Mouse (Mus musculus): ENCODE measurements at regions not wholly inside any gene's neighbourhood (a gene's known extent, or its start where the extent isn't known, plus 50 kb on each side); places are given as distances from the start of the nearest gene placed in this dataset.

DNA sequence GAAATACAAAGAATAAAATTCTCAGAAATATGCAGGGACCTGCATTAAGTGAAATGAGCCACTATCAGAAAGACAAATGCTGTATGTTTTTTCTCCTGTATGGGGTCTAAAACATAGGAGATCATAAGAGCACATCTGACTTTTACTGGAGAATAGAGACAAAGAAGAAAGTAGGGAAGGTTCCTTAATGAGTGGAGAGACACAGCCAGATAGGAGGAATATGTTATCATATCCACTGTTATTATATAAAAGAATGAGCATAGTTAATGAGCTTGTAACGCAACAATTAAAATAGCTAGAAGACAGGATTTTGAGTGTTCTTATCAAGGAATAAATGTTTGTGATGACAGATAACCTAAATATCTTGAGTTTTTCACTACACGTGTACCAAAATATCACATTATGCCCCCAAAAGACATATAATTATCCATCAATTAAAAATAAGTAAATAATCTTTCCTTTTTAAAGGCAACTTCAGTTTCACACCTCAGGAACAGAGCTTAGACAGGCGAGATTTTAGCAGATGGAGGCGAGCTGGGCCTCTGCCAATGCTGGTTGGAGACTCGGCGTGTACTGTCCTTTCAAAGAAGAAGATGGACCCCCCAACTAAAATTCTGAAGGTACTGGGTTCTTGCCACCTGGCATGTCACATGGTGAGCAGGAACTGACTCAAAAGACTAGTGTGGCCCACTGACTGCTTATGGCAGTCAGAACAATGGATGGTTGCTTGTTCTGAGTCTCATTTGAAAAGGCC lies 220.3 kb downstream of the Ccser2 start:
- H3K9me3 ChIP-seq (ENCODE audit: control insufficient read depth, low read length) = no peaks in the 10 kb centered on the region
- ATAC-seq (ENCODE audit: insufficient number of reproducible peaks, insufficient read depth, low FRiP score, low read depth) = no peak
- H3K9ac ChIP-seq (ENCODE audit: low read length) = no peak overlapping the region
- no peak overlapping the region for H3K4me2 ChIP-seq (ENCODE audit: low read length)
- no peak overlapping the region for H3K4me3 ChIP-seq (ENCODE audit: control insufficient read depth in 1 of 2, insufficient read depth in 1 of 2, low read depth in 1 of 2, low read length in 2 of 2)
- 84% methylated on average over 6 of the region's 6 CpGs for WGBS
- no peaks in the 10 kb centered on the region for H3K27me3 ChIP-seq (ENCODE audit: control insufficient read depth, insufficient read depth, low read length)
- H3K27ac ChIP-seq (replicated peaks in 1 of 2; ENCODE audit: control insufficient read depth in 1 of 2, insufficient read depth in 1 of 2, low read depth in 2 of 2, low read length in 2 of 2) = no peak overlapping the region
- H3K4me1 ChIP-seq (ENCODE audit: control insufficient read depth in 2 of 2, insufficient read depth in 2 of 2, low read length in 2 of 2) = no peaks in the 10 kb centered on the region
- H3K36me3 ChIP-seq (ENCODE audit: control insufficient read depth, insufficient read depth, low read length) = no peaks in the 10 kb centered on the region

DNA sequence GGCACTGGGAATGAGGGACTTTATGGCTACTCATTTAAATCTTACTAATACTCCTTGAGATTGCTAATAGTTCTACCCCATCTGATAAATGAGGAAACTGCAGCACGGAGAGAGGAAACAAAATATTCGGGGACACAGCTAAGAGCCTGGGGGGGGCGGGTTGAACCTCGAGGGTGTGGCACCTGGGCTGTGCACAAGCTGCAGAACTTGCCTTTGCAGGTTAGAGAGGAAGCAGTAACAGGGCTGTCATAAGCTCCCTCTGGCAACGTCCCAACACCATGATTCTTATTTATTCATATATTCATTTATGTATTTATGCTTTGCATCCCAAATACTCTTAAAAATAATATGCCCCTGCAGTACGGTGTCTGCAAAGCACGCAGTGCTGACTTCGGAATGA lies 237.5 kb downstream of the Ccser2 start:
- H3K9me3 ChIP-seq (ENCODE audit: control insufficient read depth, low read length) = no peaks in the 10 kb centered on the region
- no peak overlapping the region for H3K27ac ChIP-seq (replicated peaks in 1 of 2; ENCODE audit: control insufficient read depth in 1 of 2, insufficient read depth in 1 of 2, low read depth in 2 of 2, low read length in 2 of 2)
- no peaks in the 10 kb centered on the region for H3K36me3 ChIP-seq (ENCODE audit: control insufficient read depth, insufficient read depth, low read length)
- ATAC-seq (ENCODE audit: insufficient number of reproducible peaks, insufficient read depth, low FRiP score, low read depth) = no peak
- H3K4me1 ChIP-seq (ENCODE audit: control insufficient read depth in 2 of 2, insufficient read depth in 2 of 2, low read length in 2 of 2) = no peaks in the 10 kb centered on the region
- no peak overlapping the region for H3K4me2 ChIP-seq (ENCODE audit: low read length)
- no peak overlapping the region for H3K4me3 ChIP-seq (ENCODE audit: control insufficient read depth in 1 of 2, insufficient read depth in 1 of 2, low read depth in 1 of 2, low read length in 2 of 2)
- H3K9ac ChIP-seq (ENCODE audit: low read length) = no peak overlapping the region
- H3K27me3 ChIP-seq (ENCODE audit: control insufficient read depth, insufficient read depth, low read length) = no peaks in the 10 kb centered on the region
- WGBS = 69% methylated on average over 8 of the region's 8 CpGs

DNA sequence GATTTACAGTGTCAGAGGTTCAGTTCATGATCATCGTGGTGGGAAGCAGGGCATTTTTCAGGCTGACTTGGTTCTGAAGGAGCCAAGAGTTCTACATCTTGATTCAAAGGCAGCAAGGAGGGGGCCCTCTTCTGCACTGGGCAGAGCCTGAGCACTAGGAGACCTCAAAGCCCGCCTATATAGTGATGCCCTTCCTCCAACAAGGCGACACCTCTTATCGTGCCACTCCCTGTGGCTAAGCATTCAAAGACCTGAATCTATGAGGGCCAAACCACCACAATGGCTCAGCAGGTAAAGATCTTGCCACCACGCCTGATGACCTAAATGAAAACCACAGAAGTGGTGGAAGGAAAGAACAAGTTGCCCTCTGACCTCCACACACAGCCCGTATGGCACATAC lies 242.5 kb downstream of the Ccser2 start:
- no peak for ATAC-seq (ENCODE audit: insufficient number of reproducible peaks, insufficient read depth, low FRiP score, low read depth)

DNA sequence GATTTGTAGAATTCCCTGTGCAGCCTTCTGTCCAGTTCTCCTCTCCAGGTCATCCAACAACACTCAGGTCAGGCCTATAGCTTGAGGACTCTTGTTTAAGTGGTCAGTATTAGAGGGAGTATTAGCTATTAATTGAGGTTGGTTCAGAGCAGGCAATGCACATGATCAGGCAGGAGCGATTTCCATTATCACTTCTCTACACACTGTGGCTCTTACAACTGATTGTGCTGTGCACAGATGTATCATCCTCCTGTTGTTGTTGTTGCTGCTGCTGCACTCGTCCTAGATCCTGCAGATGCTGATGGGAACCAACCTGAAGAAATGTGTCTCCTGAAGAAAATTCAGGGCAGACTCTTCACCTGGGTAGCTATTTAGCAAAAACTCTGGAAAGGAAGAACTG lies 252.9 kb downstream of the Ccser2 start:
- H3K27me3 ChIP-seq (ENCODE audit: control insufficient read depth, insufficient read depth, low read length) = no peaks in the 10 kb centered on the region
- no peak overlapping the region for H3K4me3 ChIP-seq (ENCODE audit: control insufficient read depth in 1 of 2, insufficient read depth in 1 of 2, low read depth in 1 of 2, low read length in 2 of 2)
- 58% methylated on average over 2 of the region's 2 CpGs for WGBS
- no peaks in the 10 kb centered on the region for H3K36me3 ChIP-seq (ENCODE audit: control insufficient read depth, insufficient read depth, low read length)
- H3K27ac ChIP-seq (replicated peaks in 1 of 2; ENCODE audit: control insufficient read depth in 1 of 2, insufficient read depth in 1 of 2, low read depth in 2 of 2, low read length in 2 of 2) = no peak overlapping the region
- no peak overlapping the region for H3K9ac ChIP-seq (ENCODE audit: low read length)
- H3K4me1 ChIP-seq (ENCODE audit: control insufficient read depth in 2 of 2, insufficient read depth in 2 of 2, low read length in 2 of 2) = no peaks in the 10 kb centered on the region
- H3K9me3 ChIP-seq (ENCODE audit: control insufficient read depth, low read length) = no peaks in the 10 kb centered on the region
- no peak overlapping the region for H3K4me2 ChIP-seq (ENCODE audit: low read length)
- ATAC-seq (ENCODE audit: insufficient number of reproducible peaks, insufficient read depth, low FRiP score, low read depth) = no peak

More for the DNA sequence above, 242.5 kb downstream of the Ccser2 start:
- Histone ChIP-seq H3K9me3 (ENCODE audit: control insufficient read depth, low read length) (no peaks in the 10 kb centered on the region), H3K4me3 (ENCODE audit: control insufficient read depth in 1 of 2, insufficient read depth in 1 of 2, low read depth in 1 of 2, low read length in 2 of 2) (no peak overlapping the region), H3K36me3 (ENCODE audit: control insufficient read depth, insufficient read depth, low read length) (no peaks in the 10 kb centered on the region), H3K27ac (replicated peaks in 1 of 2; ENCODE audit: control insufficient read depth in 1 of 2, insufficient read depth in 1 of 2, low read depth in 2 of 2, low read length in 2 of 2) (no peak overlapping the region), H3K27me3 (ENCODE audit: control insufficient read depth, insufficient read depth, low read length) (no peaks in the 10 kb centered on the region), H3K9ac (ENCODE audit: low read length) (no peak overlapping the region), H3K4me1 (ENCODE audit: control insufficient read depth in 2 of 2, insufficient read depth in 2 of 2, low read length in 2 of 2) (no peaks in the 10 kb centered on the region), H3K4me2 (ENCODE audit: low read length) (no peak overlapping the region)
- WGBS = 78% methylated on average over 6 of the region's 6 CpGs

DNA sequence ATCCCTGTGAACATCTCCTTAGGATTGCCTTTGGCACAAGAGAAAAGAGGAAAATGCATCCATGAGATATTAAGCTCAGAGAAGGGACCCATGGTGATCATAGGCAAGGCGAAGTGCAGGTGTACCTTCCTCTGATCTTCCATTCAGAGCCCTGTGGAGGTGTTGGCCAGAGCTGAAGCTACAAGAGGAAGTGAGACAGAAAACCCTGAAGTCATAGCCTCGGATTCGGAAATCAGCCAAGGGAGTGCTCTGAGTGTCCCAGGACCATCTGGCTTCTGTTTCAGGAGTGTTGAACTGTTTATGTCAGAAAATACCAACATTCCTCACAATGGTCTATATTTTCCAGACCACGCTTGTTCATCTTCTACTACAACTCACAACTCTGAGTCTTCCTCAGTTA lies 271.6 kb downstream of the Ccser2 start:
- no peak overlapping the region for H3K4me3 ChIP-seq (ENCODE audit: control insufficient read depth in 1 of 2, insufficient read depth in 1 of 2, low read depth in 1 of 2, low read length in 2 of 2)
- WGBS = 74% methylated on average over 4 of the region's 4 CpGs
- H3K36me3 ChIP-seq (ENCODE audit: control insufficient read depth, insufficient read depth, low read length) = no peaks in the 10 kb centered on the region
- no peak overlapping the region for H3K4me2 ChIP-seq (ENCODE audit: low read length)
- no peak overlapping the region for H3K27ac ChIP-seq (replicated peaks in 1 of 2; ENCODE audit: control insufficient read depth in 1 of 2, insufficient read depth in 1 of 2, low read depth in 2 of 2, low read length in 2 of 2)
- no peaks in the 10 kb centered on the region for H3K9me3 ChIP-seq (ENCODE audit: control insufficient read depth, low read length)
- ATAC-seq (ENCODE audit: insufficient number of reproducible peaks, insufficient read depth, low FRiP score, low read depth) = no peak
- H3K4me1 ChIP-seq (ENCODE audit: control insufficient read depth in 2 of 2, insufficient read depth in 2 of 2, low read length in 2 of 2) = no peaks in the 10 kb centered on the region
- no peaks in the 10 kb centered on the region for H3K27me3 ChIP-seq (ENCODE audit: control insufficient read depth, insufficient read depth, low read length)
- H3K9ac ChIP-seq (ENCODE audit: low read length) = no peak overlapping the region

DNA sequence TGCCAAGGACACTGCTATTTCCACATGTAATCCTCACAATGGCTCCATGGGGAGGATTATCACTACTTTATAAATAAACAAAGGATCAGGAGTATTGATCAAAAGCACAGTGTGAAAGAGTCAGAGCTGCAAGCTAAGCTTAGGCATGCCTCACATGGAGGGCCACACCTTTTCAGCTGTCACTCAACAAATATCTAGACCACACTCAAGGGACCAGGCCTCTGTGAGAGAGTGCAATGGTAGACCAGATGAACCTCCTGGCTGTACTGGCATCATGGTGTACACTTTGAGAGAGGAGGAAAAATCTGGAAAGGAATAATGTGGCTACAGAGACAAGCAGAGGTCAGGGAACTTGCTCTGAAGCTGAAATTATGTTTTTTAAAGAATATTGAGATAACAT lies 276.6 kb downstream of the Ccser2 start:
- Histone ChIP-seq H3K4me3 (ENCODE audit: control insufficient read depth in 1 of 2, insufficient read depth in 1 of 2, low read depth in 1 of 2, low read length in 2 of 2) (no peak overlapping the region), H3K27me3 (ENCODE audit: control insufficient read depth, insufficient read depth, low read length) (no peaks in the 10 kb centered on the region), H3K27ac (replicated peaks in 1 of 2; ENCODE audit: control insufficient read depth in 1 of 2, insufficient read depth in 1 of 2, low read depth in 2 of 2, low read length in 2 of 2) (no peak overlapping the region), H3K36me3 (ENCODE audit: control insufficient read depth, insufficient read depth, low read length) (no peaks in the 10 kb centered on the region), H3K4me2 (ENCODE audit: low read length) (no peak overlapping the region), H3K9me3 (ENCODE audit: control insufficient read depth, low read length) (no peaks in the 10 kb centered on the region), H3K9ac (ENCODE audit: low read length) (no peak overlapping the region), H3K4me1 (ENCODE audit: control insufficient read depth in 2 of 2, insufficient read depth in 2 of 2, low read length in 2 of 2) (peaks cover 0 to 2% of the 10 kb centered on the region in 2 experiments; a peak in 1 of 4 replicates)
- no peak for ATAC-seq (ENCODE audit: insufficient number of reproducible peaks, insufficient read depth, low FRiP score, low read depth)

DNA sequence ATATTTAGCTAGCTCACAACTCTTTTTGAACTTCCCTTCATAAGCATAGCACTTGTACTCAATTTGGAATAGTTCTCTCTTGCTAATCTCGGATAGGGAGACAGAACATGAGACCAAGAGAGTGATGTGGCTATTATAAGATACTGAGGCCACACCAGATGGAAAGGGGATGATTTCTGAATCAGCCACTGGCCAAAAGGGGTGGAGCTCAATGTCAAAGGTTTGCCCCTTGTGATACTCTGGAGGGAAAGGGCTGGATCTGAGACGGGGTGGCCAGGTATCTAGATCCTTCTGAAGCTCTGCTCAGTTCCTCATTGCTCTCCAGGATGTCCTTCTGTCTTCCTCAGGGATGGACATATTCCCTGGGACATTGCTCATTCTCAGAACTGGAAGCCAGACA lies 277.6 kb downstream of the Ccser2 start:
- no peak overlapping the region for H3K4me3 ChIP-seq (ENCODE audit: control insufficient read depth in 1 of 2, insufficient read depth in 1 of 2, low read depth in 1 of 2, low read length in 2 of 2)
- no peaks in the 10 kb centered on the region for H3K36me3 ChIP-seq (ENCODE audit: control insufficient read depth, insufficient read depth, low read length)
- no peak overlapping the region for H3K4me2 ChIP-seq (ENCODE audit: low read length)
- H3K27ac ChIP-seq (replicated peaks in 1 of 2; ENCODE audit: control insufficient read depth in 1 of 2, insufficient read depth in 1 of 2, low read depth in 2 of 2, low read length in 2 of 2) = no peak overlapping the region
- H3K9ac ChIP-seq (ENCODE audit: low read length) = no peak overlapping the region
- no peak for ATAC-seq (ENCODE audit: insufficient number of reproducible peaks, insufficient read depth, low FRiP score, low read depth)
- peaks cover 0 to 2% of the 10 kb centered on the region in 2 experiments; a peak in 1 of 4 replicates for H3K4me1 ChIP-seq (ENCODE audit: control insufficient read depth in 2 of 2, insufficient read depth in 2 of 2, low read length in 2 of 2)
- WGBS = 46% methylated on average over 2 of the region's 2 CpGs
- no peaks in the 10 kb centered on the region for H3K9me3 ChIP-seq (ENCODE audit: control insufficient read depth, low read length)
- H3K27me3 ChIP-seq (ENCODE audit: control insufficient read depth, insufficient read depth, low read length) = no peaks in the 10 kb centered on the region

DNA sequence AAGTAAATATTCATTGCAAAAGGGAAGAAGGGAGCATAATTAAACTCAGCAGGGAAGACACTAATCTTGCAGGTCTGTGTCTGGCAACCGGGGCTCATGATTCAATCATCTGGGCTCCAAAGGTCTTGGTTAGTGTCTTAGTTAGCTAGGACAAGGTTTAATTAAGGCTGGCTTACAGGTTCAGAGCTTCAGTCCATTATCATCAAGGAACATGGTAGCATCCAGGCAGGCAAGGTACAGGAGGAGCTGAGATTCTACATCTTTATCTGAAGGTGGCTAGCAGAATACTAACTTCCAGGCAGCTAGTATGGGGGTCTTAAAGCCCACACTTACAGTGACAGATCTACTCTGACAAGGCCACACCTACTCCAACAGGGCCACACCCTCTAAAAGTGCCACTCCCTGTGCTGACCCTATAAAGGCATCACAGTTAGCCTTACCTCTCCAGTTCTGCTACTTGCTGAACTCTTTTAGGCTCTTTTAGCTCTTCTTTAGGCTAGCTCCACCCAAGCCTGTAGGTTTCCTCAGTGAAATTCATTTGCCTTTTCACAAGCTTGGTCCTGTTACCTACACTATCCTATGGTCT lies 309.8 kb downstream of the Ccser2 start:
- no peak overlapping the region for H3K27ac ChIP-seq (replicated peaks in 1 of 2; ENCODE audit: control insufficient read depth in 1 of 2, insufficient read depth in 1 of 2, low read depth in 2 of 2, low read length in 2 of 2)
- ATAC-seq (ENCODE audit: insufficient number of reproducible peaks, insufficient read depth, low FRiP score, low read depth) = no peak
- no peak overlapping the region for H3K4me3 ChIP-seq (ENCODE audit: control insufficient read depth in 1 of 2, insufficient read depth in 1 of 2, low read depth in 1 of 2, low read length in 2 of 2)
- H3K9me3 ChIP-seq (ENCODE audit: control insufficient read depth, low read length) = no peaks in the 10 kb centered on the region; the same call in 1 of the 2 replicates
- H3K27me3 ChIP-seq (ENCODE audit: control insufficient read depth, insufficient read depth, low read length) = no peaks in the 10 kb centered on the region
- H3K4me1 ChIP-seq (ENCODE audit: control insufficient read depth in 2 of 2, insufficient read depth in 2 of 2, low read length in 2 of 2) = peaks cover 0 to 4% of the 10 kb centered on the region in 2 experiments; a peak in 1 of 4 replicates
- 66% methylated on average over 1 of the region's 1 CpGs for WGBS
- H3K36me3 ChIP-seq (ENCODE audit: control insufficient read depth, insufficient read depth, low read length) = no peaks in the 10 kb centered on the region
- H3K9ac ChIP-seq (ENCODE audit: low read length) = no peak overlapping the region
- no peak overlapping the region for H3K4me2 ChIP-seq (ENCODE audit: low read length)

Measured in heart, embryonic 14.5 days (tissue).